ENCODE assay signal across 9 mouse cellular contexts in the genomic region with DNA sequence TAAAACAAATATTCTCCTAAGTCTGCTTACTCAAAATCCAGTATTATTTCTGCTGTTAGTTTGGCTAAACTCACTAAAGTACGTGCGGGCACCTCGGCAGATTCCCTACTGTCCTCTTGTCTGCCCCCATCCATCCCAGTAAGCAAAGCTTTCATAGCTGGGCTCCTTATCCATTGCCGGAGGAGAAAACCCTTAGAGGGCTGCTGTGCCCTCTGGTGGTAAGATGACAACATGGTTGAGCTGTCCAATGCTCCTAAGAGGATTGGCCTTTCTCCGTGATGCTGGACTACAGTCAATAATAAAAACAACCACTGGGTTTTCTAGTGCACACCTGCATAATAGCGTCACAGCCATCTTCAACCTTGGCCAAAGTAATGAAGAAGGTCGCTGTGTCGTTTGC. TPM values are rescaled to one million over a fixed set of nuclear protein-coding genes. Genes with fewer than 3 reads are reported as not detected.
A peak's percentile ranks its signal among the peaks of the same experiment; 100 is the strongest.
DNase-seq lines count a peak whose midpoint lies in the region; ATAC-seq and TF ChIP-seq lines count a peak whose summit lies in the region.
"Had no signal": no experiment of that assay in that cellular context is flagged by ENCODE, and none has a peak within 500 bp of the region (broad histone marks: within the 10 kb centered on the region; RNA-seq: fewer than 3 reads in every experiment).

No protein-coding gene starts in this region.

- no peak overlapping the region for H3K9ac ChIP-seq in forebrain, postnatal 0 days
- H3K9ac ChIP-seq: embryonic facial prominence, embryonic 12.5 days; liver, embryonic 15.5 days had no signal

- H3K4me3 ChIP-seq in forebrain, postnatal 0 days (ENCODE audit: low read depth, low read length) = no peak overlapping the region
- H3K4me3 ChIP-seq: embryonic facial prominence, embryonic 12.5 days; liver, embryonic 15.5 days had no signal

- H3K27ac ChIP-seq in forebrain, postnatal 0 days (ENCODE audit: low read depth, low read length) = no peak overlapping the region
- H3K27ac ChIP-seq: liver, embryonic 15.5 days had no signal

- TF ChIP-seq CTCF in forebrain, postnatal 0 days (IDR thresholded peaks at IDR 0.05; ENCODE audit: low read depth) = peak; percentile 87

- WGBS in forebrain, postnatal 0 days = 37% methylated on average over 8 of the region's 8 CpGs

- peaks cover 52% of the 10 kb centered on the region for H3K36me3 ChIP-seq in forebrain, postnatal 0 days (ENCODE audit: insufficient read depth)
- H3K36me3 ChIP-seq: embryonic facial prominence, embryonic 12.5 days; liver, embryonic 15.5 days had no signal

- H3K4me2 ChIP-seq in forebrain, postnatal 0 days (ENCODE audit: low read depth) = no peak overlapping the region
- H3K4me2 ChIP-seq: embryonic facial prominence, embryonic 12.5 days; liver, embryonic 15.5 days had no signal

- H3K4me1 ChIP-seq in forebrain, postnatal 0 days (ENCODE audit: insufficient read depth) = peaks cover 4% of the 10 kb centered on the region; the same call in 1 of the 2 replicates
- H3K4me1 ChIP-seq: liver, embryonic 15.5 days had no signal

- peak; percentile 26 for DNase-seq in thymus, postnatal 14 days
- no peak for DNase-seq in thymus, postnatal 36 days
- DNase-seq in cerebellum, adult 8-10 months = peak; percentile 60
- peak; percentile 80 for DNase-seq in forebrain, postnatal 0 days
- peak; percentile 73 for DNase-seq in kidney, postnatal 10 days
- DNase-seq in lung, postnatal 4 days = peak; percentile 50 to 67
- DNase-seq in testis, postnatal 14 days (ENCODE audit: low spot score) = peak; percentile 40

- H3K9me3 ChIP-seq in forebrain, postnatal 0 days (ENCODE audit: low read length) = no peaks in the 10 kb centered on the region
- H3K9me3 ChIP-seq: embryonic facial prominence, embryonic 12.5 days; liver, embryonic 15.5 days had no signal

- H3K27me3 ChIP-seq in forebrain, postnatal 0 days (ENCODE audit: insufficient read depth, low read length) = no peaks in the 10 kb centered on the region
- H3K27me3 ChIP-seq: embryonic facial prominence, embryonic 12.5 days; liver, embryonic 15.5 days had no signal

- peak; percentile 54; the same call in 1 of the 2 replicates for ATAC-seq in forebrain, postnatal 0 days

RNA-seq across cellular contexts. Expression of a gene that starts 59.3 kb away (rescaled TPM):
- 189 and 195 TPM in 2 replicates for total RNA-seq in forebrain, postnatal 0 days (2014; rRNA removed)
- 95.5 and 122 TPM in 2 replicates for polyA plus RNA-seq in forebrain, postnatal 0 days (2015; fragmentation: Nextera tagmentation; extraction: Ambion mirVana)

Comparison
In these comparisons a context has a peak if more than half of its experiments do, and no peak if none do; other contexts are left out.
1. DNase-seq: peak in thymus, postnatal 14 days (single experiment), cerebellum, adult 8-10 months (single experiment), forebrain, postnatal 0 days (single experiment), kidney, postnatal 10 days (single experiment), lung, postnatal 4 days (2 of 2) and testis, postnatal 14 days (single experiment); none in thymus, postnatal 36 days (0 of 2).